Mouse (Mus musculus) cerebellum, adult 2 months (tissue): ENCODE measurements around the gene Pla2g5.

ENCODE experiments used
- CTCF ChIP-seq: fragments of 200-500 bp; IDR thresholded peaks from 2 replicates; pipeline ENCODE4 v1.5.1; 2011; ENCODE audit warnings: low read depth, mild to moderate bottlenecking, control low read depth, low read length, moderate library complexity, borderline replicate concordance; ENCODE audit not compliant: insufficient read depth
- POLR2A ChIP-seq: fragments of 200-500 bp; IDR thresholded peaks from 2 replicates; pipeline ENCODE4 v1.6.1; 2011; ENCODE audit warnings: low read length, control low read depth, borderline replicate concordance; ENCODE audit not compliant: insufficient read depth

GRCm38 (mm10) chr4:138817736-138818135 lies 45.5 kb downstream of the Pla2g5 start:
- TF ChIP-seq CTCF (no peak), POLR2A (no peak)
